In genomic region chr8:69940386-69940785, GRCm38 (mm10) we compare ENCODE assay signal across 12 mouse cellular contexts. TPM values are rescaled to one million over a fixed set of nuclear protein-coding genes. Genes with fewer than 3 reads are reported as not detected.
DNase-seq lines count a peak whose midpoint lies in the region; ATAC-seq and TF ChIP-seq lines count a peak whose summit lies in the region.
"Had no signal": no experiment of that assay in that cellular context is flagged by ENCODE, and none has a peak within 500 bp of the region (broad histone marks: within the 10 kb centered on the region; RNA-seq: fewer than 3 reads in every experiment).

No protein-coding gene starts in this region.

- H3K27ac ChIP-seq in intestine, embryonic 15.5 days = 0 out of 2 replicates have a peak overlapping the region, but pooled peaks have one; percentile 5
- H3K27ac ChIP-seq in intestine, embryonic 16.5 days (ENCODE audit: low read length) = no peak overlapping the region
- H3K27ac ChIP-seq in ES-E14 (ENCODE audit: insufficient read depth, low read depth, low read length, poor library complexity, severe bottlenecking) = peak overlapping the region; percentile 65
- no peak overlapping the region for H3K27ac ChIP-seq in hindbrain, embryonic 14.5 days
- H3K27ac ChIP-seq: hindbrain, embryonic 13.5 days; neural tube, embryonic 15.5 days had no signal

- TF ChIP-seq POLR2A in myocyte (IDR thresholded peaks at IDR 0.05; ENCODE audit: insufficient read length, low read depth) = no peak

- no peak overlapping the region for H3K4me2 ChIP-seq in intestine, embryonic 15.5 days (replicated peaks)
- H3K4me2 ChIP-seq in intestine, embryonic 16.5 days (ENCODE audit: low read depth, low read length) = no peak overlapping the region
- H3K4me2 ChIP-seq in myocyte (ENCODE audit: low read depth) = peak overlapping the region; percentile 49
- H3K4me2 ChIP-seq in hindbrain, embryonic 14.5 days (replicated peaks) = no peak overlapping the region
- H3K4me2 ChIP-seq: hindbrain, embryonic 13.5 days; neural tube, embryonic 15.5 days had no signal

- no peak overlapping the region for H3ac ChIP-seq in myocyte (ENCODE audit: control insufficient read depth, insufficient read length)

- no peak for DNase-seq in ES-E14 (ENCODE audit: low read depth, low spot score)
- no peak for DNase-seq in layer of hippocampus, postnatal 14 days (ENCODE audit: low spot score in 2 of 2)
- DNase-seq in hindbrain, embryonic 14.5 days (ENCODE audit: low spot score) = no peak
- DNase-seq: adrenal gland, adult 8-10 months; lung, postnatal 10 days; midbrain, embryonic 14.5 days had no signal

- H3K4me1 ChIP-seq in intestine, embryonic 15.5 days (replicated peaks) = peaks cover 41% of the 10 kb centered on the region
- H3K4me1 ChIP-seq in intestine, embryonic 16.5 days (ENCODE audit: control insufficient read depth, insufficient read depth, low read length) = peaks cover 45% of the 10 kb centered on the region
- peaks cover 24 to 37% of the 10 kb centered on the region in 2 experiments for H3K4me1 ChIP-seq in ES-E14 (ENCODE audit: control insufficient read depth in 2 of 2, insufficient read depth in 2 of 2, low read length in 2 of 2, poor library complexity in 1 of 2)
- H3K4me1 ChIP-seq in hindbrain, embryonic 14.5 days (replicated peaks; ENCODE audit: control insufficient read depth, insufficient read depth, low read length) = peaks cover 4% of the 10 kb centered on the region; the same call in 1 of the 2 replicates

- H3K9ac ChIP-seq in intestine, embryonic 15.5 days = no peak overlapping the region
- no peak overlapping the region for H3K9ac ChIP-seq in intestine, embryonic 16.5 days (ENCODE audit: low read depth, low read length)
- no peak overlapping the region; the same call in 1 of the 2 replicates for H3K9ac ChIP-seq in ES-E14 (ENCODE audit: insufficient read depth, low read depth, low read length, poor library complexity, severe bottlenecking)
- H3K9ac ChIP-seq in hindbrain, embryonic 14.5 days = no peak overlapping the region
- H3K9ac ChIP-seq: hindbrain, embryonic 13.5 days; neural tube, embryonic 15.5 days had no signal

- no peaks in the 10 kb centered on the region for H3K27me3 ChIP-seq in intestine, embryonic 15.5 days (replicated peaks)
- H3K27me3 ChIP-seq in intestine, embryonic 16.5 days (replicated peaks; ENCODE audit: control insufficient read depth, insufficient read depth, low read length) = no peaks in the 10 kb centered on the region
- no peaks in the 10 kb centered on the region for H3K27me3 ChIP-seq in myocyte (ENCODE audit: control insufficient read depth, insufficient read depth, insufficient read length)
- no peaks in the 10 kb centered on the region for H3K27me3 ChIP-seq in hindbrain, embryonic 14.5 days (ENCODE audit: control insufficient read depth, insufficient read depth, low read length)
- H3K27me3 ChIP-seq: hindbrain, embryonic 13.5 days; neural tube, embryonic 15.5 days had no signal

- WGBS in intestine, embryonic 15.5 days = 83% methylated on average over 2 of the region's 2 CpGs
- WGBS in intestine, embryonic 16.5 days = 93% methylated on average over 2 of the region's 2 CpGs
- 96% methylated on average over 2 of the region's 2 CpGs for WGBS in hindbrain, embryonic 14.5 days

- peaks cover 88% of the 10 kb centered on the region for H3K79me2 ChIP-seq in myocyte (ENCODE audit: control insufficient read depth, insufficient read depth)

- in situ Hi-C loops in ES-E14 (cut with MboI; ENCODE audit: low sequenced_read_pairs in 2 of 2, unreplicated experiment in 2 of 2) = no loop called here

- no peaks in the 10 kb centered on the region for H3K9me3 ChIP-seq in intestine, embryonic 15.5 days
- H3K9me3 ChIP-seq in intestine, embryonic 16.5 days (ENCODE audit: control insufficient read depth, low read length) = no peaks in the 10 kb centered on the region
- H3K9me3 ChIP-seq in ES-E14 (ENCODE audit: control insufficient read depth, insufficient read depth, low read depth, low read length) = no peaks in the 10 kb centered on the region
- H3K9me3 ChIP-seq in hindbrain, embryonic 14.5 days (ENCODE audit: control insufficient read depth, low read length) = no peaks in the 10 kb centered on the region
- H3K9me3 ChIP-seq: hindbrain, embryonic 13.5 days; neural tube, embryonic 15.5 days had no signal

- 0 out of 2 replicates have a peak, but pooled peaks cover under 1% of the 10 kb centered on the region for H3K36me3 ChIP-seq in intestine, embryonic 15.5 days
- H3K36me3 ChIP-seq in intestine, embryonic 16.5 days (ENCODE audit: control insufficient read depth, insufficient read depth, low read length) = peaks cover 4% of the 10 kb centered on the region; the same call in 1 of the 2 replicates
- H3K36me3 ChIP-seq in ES-E14 (ENCODE audit: control insufficient read depth, insufficient read depth, low read length, poor library complexity, severe bottlenecking) (peaks cover 10% of the 10 kb centered on the region), myocyte (ENCODE audit: control insufficient read depth, insufficient read depth) (no peaks in the 10 kb centered on the region)
- peaks cover 3% of the 10 kb centered on the region; the same call in 1 of the 2 replicates for H3K36me3 ChIP-seq in hindbrain, embryonic 14.5 days (replicated peaks; ENCODE audit: control insufficient read depth, insufficient read depth)

- no peak for ATAC-seq in intestine, embryonic 15.5 days
- ATAC-seq in intestine, embryonic 16.5 days = no peak
- ATAC-seq in CD4-positive, CD25-positive, alpha-beta regulatory T cell, adult 4 months = peak; percentile 48
- no peak for ATAC-seq in hindbrain, embryonic 14.5 days (ENCODE audit: low FRiP score)

- no peak overlapping the region for H3K4me3 ChIP-seq in intestine, embryonic 15.5 days (replicated peaks)
- no peak overlapping the region for H3K4me3 ChIP-seq in intestine, embryonic 16.5 days (ENCODE audit: low read length)
- H3K4me3 ChIP-seq in ES-E14 (ENCODE audit: insufficient read depth in 1 of 2, low read depth in 1 of 2, low read length in 2 of 2, poor library complexity in 1 of 2, severe bottlenecking in 1 of 2) (no peak overlapping the region), myocyte (no peak overlapping the region)
- H3K4me3 ChIP-seq in hindbrain, embryonic 14.5 days (replicated peaks; ENCODE audit: low read length) = no peak overlapping the region
- H3K4me3 ChIP-seq: hindbrain, embryonic 13.5 days; neural tube, embryonic 15.5 days had no signal

TF ChIP-seq in ES-E14, 5 proteins besides CTCF, POLR2A, EP300 and RAD21 (continues in another document):
- TF ChIP-seq MAFK (IDR thresholded peaks at IDR 0.05; ENCODE audit: insufficient read depth, low read depth, low read length) (no peak), CHD2 (IDR thresholded peaks at IDR 0.05; ENCODE audit: low read depth, low read length) (no peak)

TF ChIP-seq in myocyte, 11 proteins besides CTCF, POLR2A, EP300 and RAD21 (continues in another document):
- TF ChIP-seq MYOD1 (IDR thresholded peaks at IDR 0.05; ENCODE audit: control insufficient read depth in 1 of 3, insufficient read length in 2 of 3, low read depth in 2 of 3) = no peak

RNA-seq across cellular contexts. Expression of gene Yjefn3, which starts 37.9 kb away (rescaled TPM):
- polyA plus RNA-seq in intestine, embryonic 15.5 days (2015; fragmentation: Nextera tagmentation; extraction: Ambion mirVana) = 3.9 and 4.2 TPM in 2 replicates
- polyA plus RNA-seq in intestine, embryonic 16.5 days (2015; fragmentation: Nextera tagmentation; extraction: Ambion mirVana) = 3.2 and 3.8 TPM in 2 replicates
- 1 to 10 TPM in 1 of 2 experiments, under 1 TPM in 1; 0.91 to 1.6 TPM for polyA plus RNA-seq in CD4-positive, CD25-positive, alpha-beta regulatory T cell, adult 4 months (2017; shearing (Covaris generic))
- total RNA-seq in ES-E14 (2012; rRNA removed) = 7.0 and 8.5 TPM in 2 replicates
- polyA plus RNA-seq in myocyte (2012; fragmentation: generic; extraction: Trizol) = 19.0 TPM
- 10 to 100 TPM; 19.8 to 24.6 TPM for total RNA-seq in layer of hippocampus, postnatal 14 days (2021)
- 11.0 and 12.3 TPM in 2 replicates for polyA plus RNA-seq in hindbrain, embryonic 14.5 days (2014; fragmentation: Nextera tagmentation; extraction: Ambion mirVana)

RNA-seq across cellular contexts. Expression of gene Ndufa13, which starts 38.0 kb away (rescaled TPM):
- polyA plus RNA-seq in intestine, embryonic 15.5 days (2015; fragmentation: Nextera tagmentation; extraction: Ambion mirVana) = 212 and 213 TPM in 2 replicates
- polyA plus RNA-seq in intestine, embryonic 16.5 days (2015; fragmentation: Nextera tagmentation; extraction: Ambion mirVana) = 233 and 243 TPM in 2 replicates
- 100 to 1,000 TPM; 184 to 253 TPM for polyA plus RNA-seq in CD4-positive, CD25-positive, alpha-beta regulatory T cell, adult 4 months (2017; shearing (Covaris generic))
- total RNA-seq in ES-E14 (2012; rRNA removed) = 146 and 243 TPM in 2 replicates
- polyA plus RNA-seq in myocyte (2012; fragmentation: generic; extraction: Trizol) = 277 TPM
- 100 to 1,000 TPM; 152 to 159 TPM for total RNA-seq in layer of hippocampus, postnatal 14 days (2021)
- polyA plus RNA-seq in hindbrain, embryonic 14.5 days (2014; fragmentation: Nextera tagmentation; extraction: Ambion mirVana) = 201 and 213 TPM in 2 replicates

RNA-seq across cellular contexts. Expression of gene Tssk6, which starts 38.4 kb away (rescaled TPM):
- polyA plus RNA-seq in intestine, embryonic 15.5 days (2015; fragmentation: Nextera tagmentation; extraction: Ambion mirVana) = 2.8 and 3.4 TPM in 2 replicates
- polyA plus RNA-seq in intestine, embryonic 16.5 days (2015; fragmentation: Nextera tagmentation; extraction: Ambion mirVana) = 2.8 TPM in 2 replicates
- under 1 TPM in 1 of 2 experiments, not detected in 1; 0.24 TPM for polyA plus RNA-seq in CD4-positive, CD25-positive, alpha-beta regulatory T cell, adult 4 months (2017; shearing (Covaris generic))
- total RNA-seq in ES-E14 (2012; rRNA removed) = 2.5 and 4.0 TPM in 2 replicates
- polyA plus RNA-seq in myocyte (2012; fragmentation: generic; extraction: Trizol) = 0.92 TPM
- under 1 TPM; 0.25 to 0.48 TPM for total RNA-seq in layer of hippocampus, postnatal 14 days (2021)
- polyA plus RNA-seq in hindbrain, embryonic 14.5 days (2014; fragmentation: Nextera tagmentation; extraction: Ambion mirVana) = 4.6 and 4.7 TPM in 2 replicates

RNA-seq across cellular contexts. Expression of gene Cilp2, which starts 52.9 kb away (rescaled TPM):
- 0.48 and 0.65 TPM in 2 replicates for polyA plus RNA-seq in intestine, embryonic 15.5 days (2015; fragmentation: Nextera tagmentation; extraction: Ambion mirVana)
- 0.51 and 0.53 TPM in 2 replicates for polyA plus RNA-seq in intestine, embryonic 16.5 days (2015; fragmentation: Nextera tagmentation; extraction: Ambion mirVana)
- not detected for polyA plus RNA-seq in CD4-positive, CD25-positive, alpha-beta regulatory T cell, adult 4 months (2017; shearing (Covaris generic))
- 7.3 and 10.7 TPM in 2 replicates for total RNA-seq in ES-E14 (2012; rRNA removed)
- 0.20 TPM for polyA plus RNA-seq in myocyte (2012; fragmentation: generic; extraction: Trizol)
- 1 to 10 TPM; 1.6 to 2.4 TPM for total RNA-seq in layer of hippocampus, postnatal 14 days (2021)
- polyA plus RNA-seq in hindbrain, embryonic 14.5 days (2014; fragmentation: Nextera tagmentation; extraction: Ambion mirVana) = 4.1 and 4.2 TPM in 2 replicates

RNA-seq across cellular contexts. Expression of gene Gatad2a, which starts 55.8 kb away (rescaled TPM):
- 51.2 and 54.7 TPM in 2 replicates for polyA plus RNA-seq in intestine, embryonic 15.5 days (2015; fragmentation: Nextera tagmentation; extraction: Ambion mirVana)
- 36.0 and 38.9 TPM in 2 replicates for polyA plus RNA-seq in intestine, embryonic 16.5 days (2015; fragmentation: Nextera tagmentation; extraction: Ambion mirVana)
- 10 to 100 TPM; 17.4 to 21.6 TPM for polyA plus RNA-seq in CD4-positive, CD25-positive, alpha-beta regulatory T cell, adult 4 months (2017; shearing (Covaris generic))
- total RNA-seq in ES-E14 (2012; rRNA removed) = 139 and 148 TPM in 2 replicates
- polyA plus RNA-seq in myocyte (2012; fragmentation: generic; extraction: Trizol) = 46.7 TPM
- 10 to 100 TPM; 30.7 to 38.7 TPM for total RNA-seq in layer of hippocampus, postnatal 14 days (2021)
- polyA plus RNA-seq in hindbrain, embryonic 14.5 days (2014; fragmentation: Nextera tagmentation; extraction: Ambion mirVana) = 26.4 and 26.5 TPM in 2 replicates

Comparison
In these comparisons a context has a peak if more than half of its experiments do, and no peak if none do; other contexts are left out.
1. H3K27ac ChIP-seq: peak in intestine, embryonic 15.5 days (single experiment) and ES-E14 (single experiment); none in intestine, embryonic 16.5 days (single experiment) and hindbrain, embryonic 14.5 days (single experiment).